Mouse (Mus musculus): ENCODE results near the gene Pipox.

DNA sequence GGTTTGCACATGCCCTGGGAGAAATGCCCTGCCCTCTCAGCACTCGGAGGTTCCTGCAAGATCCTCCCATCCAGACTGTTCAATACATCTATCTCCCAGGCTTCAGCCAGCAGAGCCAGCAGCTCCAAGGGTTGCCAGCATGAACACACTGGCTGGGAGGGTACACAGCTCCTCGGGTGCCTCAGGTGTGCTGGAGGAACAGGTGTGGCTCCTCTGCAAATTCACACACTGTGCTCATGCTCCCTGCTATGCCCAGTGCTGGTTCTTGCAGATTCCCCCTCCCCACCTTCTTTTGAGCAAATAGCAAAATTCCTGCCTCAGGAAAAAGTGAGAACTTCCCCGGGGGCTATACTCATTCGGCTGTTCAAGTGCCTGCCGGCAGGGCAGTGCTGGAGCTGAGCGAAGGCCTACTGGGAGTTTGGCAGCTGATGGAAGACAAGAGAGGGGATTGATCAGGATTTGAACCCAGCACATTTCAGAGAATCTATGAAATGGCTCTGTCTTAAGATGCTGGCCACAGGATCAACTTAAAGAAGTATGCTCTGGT, 19.1 kb downstream of the Pipox start:
- TF ChIP-seq CTCF (conservative IDR thresholded peaks at IDR 0.05; ENCODE audit: insufficient read depth, insufficient read length, low read depth, low read length) (no peak), POLR2A (IDR thresholded peaks at IDR 0.05; ENCODE audit: low read depth, low read length) (no peak)

Measured in kidney, adult 2 months (tissue).